Mouse (Mus musculus): Measurements from ENCODE around the gene Chrnb1. TPM values are rescaled to one million over a fixed set of nuclear protein-coding genes. Genes with fewer than 3 reads are reported as not detected.

Gene Chrnb1
- polyA plus RNA-seq, 1 experiment from 2014 or later = 12.1 TPM

DNA sequence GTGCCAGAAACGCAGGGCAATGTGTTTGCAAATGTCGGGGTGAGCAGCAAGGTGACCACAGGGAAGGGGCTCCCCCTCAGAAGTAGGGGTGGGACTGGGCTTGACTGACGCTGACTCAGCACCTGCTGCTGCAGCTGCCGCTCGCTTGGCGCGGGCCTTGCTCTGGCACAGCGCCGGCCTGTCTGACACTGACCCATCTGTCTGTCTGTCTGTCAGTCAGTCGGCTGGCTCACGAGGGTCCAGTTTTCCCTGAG is 4.3 kb upstream of the Chrnb1 start:
- Histone ChIP-seq H3K4me1 (ENCODE audit: insufficient read depth) (peaks cover 43% of the 10 kb centered on the region), H3K27ac (ENCODE audit: low read depth) (peak overlapping the region; percentile 71; the same call in 1 of the 2 replicates), H3K4me3 (ENCODE audit: low read depth, low read length) (peak overlapping the region; percentile 52), H3K36me3 (ENCODE audit: insufficient read depth) (no peaks in the 10 kb centered on the region), H3K4me2 (peak overlapping the region; percentile 97), H3K27me3 (ENCODE audit: insufficient read depth, low read length) (peaks cover 37% of the 10 kb centered on the region), H3K9ac (peak overlapping the region; percentile 55; the same call in 1 of the 2 replicates), H3K9me3 (ENCODE audit: low read depth, low read length) (no peaks in the 10 kb centered on the region)
- DNase-seq (peak; percentile 53), ATAC-seq (ENCODE audit: insufficient read depth) (no peak)
- WGBS = under 1% methylated on average over 11 of the region's 11 CpGs
- no peak for TF ChIP-seq CTCF (IDR thresholded peaks at IDR 0.05; ENCODE audit: low read depth)

DNA sequence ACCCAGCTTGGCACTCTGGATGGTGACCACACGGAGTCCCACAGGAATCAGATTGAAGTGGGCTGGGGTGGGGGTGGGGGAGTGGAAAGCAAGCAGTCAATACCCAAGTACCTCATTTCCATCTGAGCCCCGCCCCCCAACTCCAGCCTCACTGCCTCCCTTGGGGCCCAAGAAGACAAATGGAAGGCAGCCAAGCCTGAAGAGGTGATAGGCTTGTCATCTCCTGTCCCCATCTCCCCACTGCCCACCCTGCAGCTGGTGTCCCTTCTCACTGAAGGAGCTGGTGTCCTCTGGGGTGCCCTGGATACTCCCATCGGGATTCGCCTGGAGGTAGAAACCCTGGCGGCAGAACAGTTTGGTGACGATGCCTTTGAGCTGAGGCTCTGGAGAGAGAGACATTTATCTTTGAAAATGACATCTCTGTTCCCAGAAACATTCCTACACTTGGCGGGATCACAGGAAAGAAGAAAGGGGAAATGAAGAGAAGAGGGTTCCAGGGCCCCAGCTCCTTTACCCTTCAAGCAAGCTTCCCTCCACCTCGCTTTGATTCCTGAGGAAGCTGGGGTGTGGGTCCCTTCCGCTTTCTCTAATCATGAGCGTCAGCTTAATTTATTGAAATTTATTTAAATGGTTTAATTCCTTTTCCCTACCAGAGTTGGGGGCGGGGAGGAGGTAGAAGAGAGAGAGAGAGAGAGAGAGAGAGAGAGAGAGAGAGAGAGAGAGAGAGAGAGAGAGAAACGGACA is 3.8 kb upstream of the Chrnb1 start:
- 15% methylated on average over 12 of the region's 12 CpGs for WGBS
- peak overlapping the region; percentile 97 for H3K4me2 ChIP-seq
- peaks cover 39% of the 10 kb centered on the region for H3K4me1 ChIP-seq (ENCODE audit: insufficient read depth)
- ATAC-seq (ENCODE audit: insufficient read depth) = no peak
- no peaks in the 10 kb centered on the region for H3K9me3 ChIP-seq (ENCODE audit: low read depth, low read length)
- no peak overlapping the region for H3K27ac ChIP-seq (ENCODE audit: low read depth)
- peak overlapping the region; percentile 52; the same call in 1 of the 2 replicates for H3K4me3 ChIP-seq (ENCODE audit: low read depth, low read length)
- H3K36me3 ChIP-seq (ENCODE audit: insufficient read depth) = no peaks in the 10 kb centered on the region
- H3K9ac ChIP-seq = no peak overlapping the region
- TF ChIP-seq CTCF (IDR thresholded peaks at IDR 0.05; ENCODE audit: low read depth) = no peak
- peaks cover 32% of the 10 kb centered on the region for H3K27me3 ChIP-seq (ENCODE audit: insufficient read depth, low read length)
- DNase-seq = peak; percentile 32

DNA sequence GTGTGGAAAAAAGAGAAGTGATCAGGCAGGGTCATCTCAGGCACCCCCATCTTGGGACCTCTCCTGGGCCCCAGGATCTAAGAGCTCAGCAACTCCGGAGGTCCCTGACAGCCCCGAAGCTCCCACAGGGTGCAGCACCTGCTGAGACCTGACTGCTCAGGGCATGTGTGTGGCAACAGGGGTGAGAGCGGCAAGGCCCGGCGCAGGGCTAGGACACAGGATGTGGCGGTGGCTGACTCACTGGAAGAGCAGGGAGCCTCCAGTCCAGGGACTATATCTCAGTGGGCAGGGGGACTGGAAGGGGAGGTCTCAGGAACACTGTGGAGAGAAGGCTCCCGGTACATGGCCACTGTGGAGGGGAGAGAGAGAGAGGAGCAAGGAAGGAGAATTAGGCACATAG is 2.2 kb upstream of the Chrnb1 start:
- no peaks in the 10 kb centered on the region for H3K9me3 ChIP-seq (ENCODE audit: low read depth, low read length)
- DNase-seq (no peak), ATAC-seq (ENCODE audit: insufficient read depth) (no peak)
- H3K4me3 ChIP-seq (ENCODE audit: low read depth, low read length) = no peak overlapping the region
- no peak overlapping the region for H3K9ac ChIP-seq
- H3K36me3 ChIP-seq (ENCODE audit: insufficient read depth) = no peaks in the 10 kb centered on the region
- peaks cover 26% of the 10 kb centered on the region for H3K4me1 ChIP-seq (ENCODE audit: insufficient read depth)
- H3K4me2 ChIP-seq = no peak overlapping the region
- WGBS = 82% methylated on average over 7 of the region's 7 CpGs
- no peak overlapping the region for H3K27ac ChIP-seq (ENCODE audit: low read depth)
- TF ChIP-seq CTCF (IDR thresholded peaks at IDR 0.05; ENCODE audit: low read depth) = no peak
- peaks cover 21% of the 10 kb centered on the region for H3K27me3 ChIP-seq (ENCODE audit: insufficient read depth, low read length)

DNA sequence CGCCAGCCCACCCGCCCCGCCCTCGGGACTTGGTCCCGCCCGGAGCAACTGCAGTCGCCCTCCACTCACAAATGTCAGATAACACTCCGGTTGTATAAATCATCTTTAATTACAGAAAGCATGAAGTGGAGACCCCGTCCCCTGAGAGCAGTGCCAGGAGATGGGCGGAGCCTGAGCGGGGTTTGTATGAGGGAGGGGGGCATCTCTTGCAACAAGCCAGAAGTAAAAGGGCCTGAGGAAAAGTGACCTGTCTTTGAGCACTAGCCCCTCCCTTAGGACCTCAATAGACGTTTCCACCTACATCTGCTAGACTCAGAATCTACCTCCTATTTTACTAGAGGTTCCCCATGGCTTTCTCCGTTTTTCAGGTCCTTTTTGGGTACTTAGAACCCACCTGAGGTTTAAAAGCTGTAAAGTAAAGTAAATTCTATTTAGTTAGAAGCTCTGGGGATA is 266 bp upstream of the Chrnb1 start:
- H3K4me2 ChIP-seq = peak overlapping the region; percentile 95
- H3K9me3 ChIP-seq (ENCODE audit: low read depth, low read length) = no peaks in the 10 kb centered on the region
- no peak overlapping the region for H3K27ac ChIP-seq (ENCODE audit: low read depth)
- 0 out of 2 replicates have a peak, but pooled peaks cover 3% of the 10 kb centered on the region for H3K27me3 ChIP-seq (ENCODE audit: insufficient read depth, low read length)
- H3K36me3 ChIP-seq (ENCODE audit: insufficient read depth) = no peaks in the 10 kb centered on the region
- no peak for ATAC-seq (ENCODE audit: insufficient read depth)
- 1% methylated on average over 13 of the region's 13 CpGs for WGBS
- H3K4me3 ChIP-seq (ENCODE audit: low read depth, low read length) = peak overlapping the region; percentile 49
- no peak for TF ChIP-seq CTCF (IDR thresholded peaks at IDR 0.05; ENCODE audit: low read depth)
- DNase-seq = no peak
- H3K9ac ChIP-seq = peak overlapping the region; percentile 57; the same call in 1 of the 2 replicates
- peaks cover 16% of the 10 kb centered on the region; the same call in 1 of the 2 replicates for H3K4me1 ChIP-seq (ENCODE audit: insufficient read depth)

DNA sequence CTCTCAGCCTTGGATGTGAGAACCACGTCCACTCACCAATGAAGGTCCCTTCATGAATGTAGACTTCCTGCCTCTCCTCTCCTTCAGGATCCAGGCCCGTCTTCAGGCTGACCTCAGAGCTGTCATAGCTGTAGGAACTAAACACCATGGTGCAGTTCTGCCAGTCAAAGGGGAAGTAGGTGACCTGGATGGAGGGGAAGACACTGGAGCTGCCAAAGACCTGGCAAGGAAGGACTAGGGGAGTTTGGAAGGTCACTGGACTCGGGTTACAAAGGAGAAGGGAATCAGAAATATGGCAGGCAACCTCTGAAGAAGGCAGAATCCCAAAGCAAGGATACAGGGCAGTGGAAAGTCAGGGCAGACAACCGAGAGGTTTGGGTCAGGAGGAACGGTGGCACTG is 2.3 kb downstream of the Chrnb1 start:
- no peak for TF ChIP-seq CTCF (IDR thresholded peaks at IDR 0.05; ENCODE audit: low read depth)
- 0 out of 2 replicates have a peak, but pooled peaks cover 4% of the 10 kb centered on the region for H3K4me1 ChIP-seq (ENCODE audit: insufficient read depth)
- no peak overlapping the region for H3K4me2 ChIP-seq
- WGBS = 63% methylated on average over 5 of the region's 5 CpGs
- H3K4me3 ChIP-seq (ENCODE audit: low read depth, low read length) = no peak overlapping the region
- DNase-seq (no peak), ATAC-seq (ENCODE audit: insufficient read depth) (no peak)
- H3K36me3 ChIP-seq (ENCODE audit: insufficient read depth) = no peaks in the 10 kb centered on the region
- H3K9me3 ChIP-seq (ENCODE audit: low read depth, low read length) = no peaks in the 10 kb centered on the region
- no peak overlapping the region for H3K27ac ChIP-seq (ENCODE audit: low read depth)
- no peak overlapping the region for H3K9ac ChIP-seq
- H3K27me3 ChIP-seq (ENCODE audit: insufficient read depth, low read length) = no peaks in the 10 kb centered on the region

DNA sequence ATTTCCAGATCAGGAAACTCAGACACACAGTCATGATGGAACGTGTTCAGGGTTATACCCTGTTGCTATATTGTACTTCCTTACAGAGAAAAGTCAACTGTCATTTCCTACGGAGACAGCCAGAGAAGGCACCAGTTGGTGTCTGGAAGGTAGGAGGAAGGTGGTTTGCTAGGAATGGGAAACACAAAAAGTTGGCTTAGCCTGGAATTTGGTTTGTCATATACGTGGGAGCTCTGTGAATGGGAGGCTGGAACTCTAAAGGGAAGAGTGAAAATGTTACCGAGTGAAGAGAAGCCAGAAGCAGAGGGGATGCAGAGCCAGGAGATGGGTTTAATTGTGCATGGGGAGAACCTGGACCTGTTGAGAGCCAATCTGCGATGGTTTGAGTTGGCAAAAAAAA is 4.3 kb downstream of the Chrnb1 start:
- no peak for TF ChIP-seq CTCF (IDR thresholded peaks at IDR 0.05; ENCODE audit: low read depth)
- DNase-seq = no peak
- H3K4me2 ChIP-seq = no peak overlapping the region
- 69% methylated on average over 5 of the region's 5 CpGs for WGBS
- 0 out of 2 replicates have a peak, but pooled peaks cover 4% of the 10 kb centered on the region for H3K4me1 ChIP-seq (ENCODE audit: insufficient read depth)
- H3K27ac ChIP-seq (ENCODE audit: low read depth) = no peak overlapping the region
- H3K4me3 ChIP-seq (ENCODE audit: low read depth, low read length) = no peak overlapping the region
- H3K9me3 ChIP-seq (ENCODE audit: low read depth, low read length) = no peaks in the 10 kb centered on the region
- no peak overlapping the region for H3K9ac ChIP-seq
- H3K27me3 ChIP-seq (ENCODE audit: insufficient read depth, low read length) = no peaks in the 10 kb centered on the region
- ATAC-seq (ENCODE audit: insufficient read depth) = no peak
- H3K36me3 ChIP-seq (ENCODE audit: insufficient read depth) = no peaks in the 10 kb centered on the region

DNA sequence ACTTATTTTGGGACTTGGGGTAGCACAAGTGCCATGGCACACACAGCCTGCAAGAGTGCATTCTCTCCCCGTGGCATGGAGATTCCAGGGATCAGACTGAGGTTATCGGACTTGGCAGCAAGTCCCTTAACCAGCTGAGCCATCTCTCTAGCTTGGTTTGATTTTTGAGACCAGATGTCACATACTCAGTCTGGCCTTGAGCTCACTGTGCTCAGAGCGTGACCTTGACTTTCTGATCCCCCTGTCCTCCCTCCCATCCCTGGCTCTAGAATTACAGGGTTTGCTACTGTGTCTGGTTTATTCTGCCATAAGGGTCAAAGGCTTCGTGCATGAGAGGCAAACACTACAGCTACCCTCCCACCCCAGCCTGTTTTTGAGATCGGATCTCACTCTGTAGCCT is 6.3 kb downstream of the Chrnb1 start:
- no peaks in the 10 kb centered on the region for H3K9me3 ChIP-seq (ENCODE audit: low read depth, low read length)
- no peaks in the 10 kb centered on the region for H3K27me3 ChIP-seq (ENCODE audit: insufficient read depth, low read length)
- DNase-seq (no peak), ATAC-seq (ENCODE audit: insufficient read depth) (no peak)
- H3K4me1 ChIP-seq (ENCODE audit: insufficient read depth) = no peaks in the 10 kb centered on the region
- H3K4me2 ChIP-seq = no peak overlapping the region
- H3K4me3 ChIP-seq (ENCODE audit: low read depth, low read length) = no peak overlapping the region
- no peak for TF ChIP-seq CTCF (IDR thresholded peaks at IDR 0.05; ENCODE audit: low read depth)
- no peak overlapping the region for H3K9ac ChIP-seq
- H3K36me3 ChIP-seq (ENCODE audit: insufficient read depth) = no peaks in the 10 kb centered on the region
- no peak overlapping the region for H3K27ac ChIP-seq (ENCODE audit: low read depth)
- WGBS = 54% methylated on average over 5 of the region's 5 CpGs

Measured in lung, embryonic 14.5 days (tissue).